ENCODE assay signal across 13 mouse cellular contexts in the genomic region with DNA sequence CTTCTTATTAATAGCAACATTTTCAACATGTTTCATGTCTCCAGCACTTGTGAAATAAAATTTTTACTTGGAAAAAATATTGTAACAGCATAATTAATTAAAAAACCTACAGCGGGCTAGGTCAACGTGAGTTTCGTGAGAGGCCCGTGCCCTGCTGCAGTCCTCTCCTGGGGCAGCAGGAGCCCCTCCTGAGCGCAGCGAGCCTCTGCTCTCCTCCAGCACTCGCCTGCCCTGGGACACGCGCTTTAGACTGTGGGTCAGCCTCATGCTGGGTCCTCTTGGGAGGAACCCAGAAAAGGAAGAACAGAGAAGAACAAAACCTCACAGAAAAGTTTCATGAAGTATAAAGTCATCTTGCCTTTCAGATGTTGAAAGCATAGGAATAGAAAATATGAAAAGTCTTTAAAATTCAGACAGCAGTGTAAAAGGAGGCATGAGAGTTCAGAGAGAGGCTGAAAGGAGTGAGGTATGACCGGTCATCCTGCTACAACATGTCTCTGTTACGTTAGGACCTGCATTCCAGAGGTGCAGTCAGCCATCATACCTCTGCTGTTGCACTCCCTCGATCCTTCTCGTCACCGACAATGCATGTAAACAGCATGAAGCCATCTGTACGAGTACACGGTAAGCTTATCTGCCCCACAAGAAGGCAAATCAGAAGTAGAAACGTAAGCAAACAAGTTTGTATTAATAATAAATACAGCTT.
"Had no signal": no experiment of that assay in that cellular context is flagged by ENCODE, and none has a peak within 500 bp of the region (broad histone marks: within the 10 kb centered on the region; RNA-seq: fewer than 3 reads in every experiment).

No protein-coding gene starts in this region.

- H3K9ac ChIP-seq: liver, embryonic 15.5 days; lung, embryonic 14.5 days; midbrain, embryonic 15.5 days; neural tube, embryonic 12.5 days had no signal

- ATAC-seq: intestine, postnatal 0 days; midbrain, embryonic 15.5 days had no signal

- H3K4me2 ChIP-seq: liver, embryonic 11.5 days; liver, embryonic 15.5 days; lung, embryonic 14.5 days; midbrain, embryonic 15.5 days; neural tube, embryonic 12.5 days had no signal

- H3K4me3 ChIP-seq: left cerebral cortex, adult 2 months; limb, embryonic 10.5 days; liver, embryonic 15.5 days; midbrain, embryonic 15.5 days; neural tube, embryonic 12.5 days had no signal

- H3K27ac ChIP-seq: left cerebral cortex, adult 2 months; limb, embryonic 10.5 days; liver, embryonic 15.5 days; macrophage; midbrain, embryonic 15.5 days; neural tube, embryonic 12.5 days had no signal

- H3K9me3 ChIP-seq: limb, embryonic 10.5 days; liver, embryonic 15.5 days; midbrain, embryonic 15.5 days had no signal

- H3K4me1 ChIP-seq: limb, embryonic 10.5 days; liver, embryonic 15.5 days; midbrain, embryonic 15.5 days; neural tube, embryonic 12.5 days had no signal

- DNase-seq: lung, embryonic 14.5 days; lung, postnatal 14 days; spleen, adult 18-20 months; thymus, adult 18-20 months; thymus, postnatal 14 days had no signal

- H3K27me3 ChIP-seq: liver, embryonic 15.5 days; midbrain, embryonic 15.5 days; neural tube, embryonic 12.5 days had no signal
